Mouse (Mus musculus): ENCODE data around the gene Apeh. TPM values are rescaled to one million over a fixed set of nuclear protein-coding genes. Genes with fewer than 3 reads are reported as not detected.

The Apeh gene
- total RNA-seq, 2 experiments from 2014 or later = 123 to 219 TPM

DNA sequence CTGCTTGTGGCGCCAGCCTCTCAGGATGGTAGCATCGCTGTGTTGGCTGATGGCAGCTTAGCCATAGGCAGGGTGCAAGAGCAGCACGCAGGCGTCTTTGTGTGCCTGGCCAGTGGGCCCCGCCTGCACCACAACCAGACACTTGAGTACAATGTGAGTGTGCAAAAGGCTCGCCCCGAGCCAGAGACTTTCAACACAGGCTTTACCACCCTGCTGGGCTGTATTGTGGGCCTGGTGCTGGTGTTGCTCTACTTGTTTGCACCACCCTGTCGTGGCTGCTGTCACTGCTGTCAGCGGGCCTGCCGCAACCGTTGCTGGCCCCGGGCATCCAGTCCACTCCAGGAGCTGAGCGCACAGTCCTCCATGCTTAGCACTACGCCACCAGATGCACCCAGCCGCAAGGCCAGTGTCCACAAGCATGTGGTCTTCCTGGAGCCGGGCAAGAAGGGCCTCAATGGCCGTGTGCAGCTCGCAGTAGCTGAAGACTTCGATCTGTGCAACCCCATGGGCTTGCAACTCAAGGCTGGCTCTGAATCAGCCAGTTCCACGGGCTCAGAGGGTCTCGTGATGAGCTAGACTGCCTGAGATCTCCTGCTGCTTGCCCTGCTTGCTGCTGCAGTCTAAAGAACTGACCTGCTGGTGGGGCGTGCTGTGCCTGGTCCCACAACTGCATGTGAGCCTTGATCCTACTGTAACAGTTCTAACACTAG, 39.9 kb downstream of the Apeh start:
- ATAC-seq (replicated peaks; ENCODE audit: low FRiP score, poor library complexity, severe bottlenecking) = no peak

DNA sequence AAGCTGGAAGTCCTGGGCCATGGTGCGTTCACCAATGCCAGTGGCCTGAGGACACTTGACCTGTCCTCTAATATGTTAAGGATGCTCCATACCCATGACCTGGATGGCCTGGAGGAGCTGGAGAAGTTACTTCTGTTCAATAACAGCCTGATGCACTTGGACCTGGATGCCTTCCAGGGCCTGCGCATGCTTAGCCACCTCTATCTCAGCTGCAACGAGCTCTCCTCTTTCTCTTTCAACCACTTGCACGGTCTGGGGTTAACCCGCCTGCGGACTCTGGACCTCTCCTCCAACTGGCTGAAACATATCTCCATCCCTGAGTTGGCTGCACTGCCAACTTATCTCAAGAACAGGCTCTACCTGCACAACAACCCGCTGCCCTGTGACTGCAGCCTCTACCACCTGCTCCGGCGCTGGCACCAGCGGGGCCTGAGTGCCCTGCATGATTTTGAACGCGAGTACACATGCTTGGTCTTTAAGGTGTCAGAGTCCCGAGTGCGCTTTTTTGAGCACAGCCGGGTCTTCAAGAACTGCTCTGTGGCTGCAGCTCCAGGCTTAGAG, 40.7 kb downstream of the Apeh start:
- ATAC-seq (replicated peaks; ENCODE audit: low FRiP score, poor library complexity, severe bottlenecking) = no peak

DNA sequence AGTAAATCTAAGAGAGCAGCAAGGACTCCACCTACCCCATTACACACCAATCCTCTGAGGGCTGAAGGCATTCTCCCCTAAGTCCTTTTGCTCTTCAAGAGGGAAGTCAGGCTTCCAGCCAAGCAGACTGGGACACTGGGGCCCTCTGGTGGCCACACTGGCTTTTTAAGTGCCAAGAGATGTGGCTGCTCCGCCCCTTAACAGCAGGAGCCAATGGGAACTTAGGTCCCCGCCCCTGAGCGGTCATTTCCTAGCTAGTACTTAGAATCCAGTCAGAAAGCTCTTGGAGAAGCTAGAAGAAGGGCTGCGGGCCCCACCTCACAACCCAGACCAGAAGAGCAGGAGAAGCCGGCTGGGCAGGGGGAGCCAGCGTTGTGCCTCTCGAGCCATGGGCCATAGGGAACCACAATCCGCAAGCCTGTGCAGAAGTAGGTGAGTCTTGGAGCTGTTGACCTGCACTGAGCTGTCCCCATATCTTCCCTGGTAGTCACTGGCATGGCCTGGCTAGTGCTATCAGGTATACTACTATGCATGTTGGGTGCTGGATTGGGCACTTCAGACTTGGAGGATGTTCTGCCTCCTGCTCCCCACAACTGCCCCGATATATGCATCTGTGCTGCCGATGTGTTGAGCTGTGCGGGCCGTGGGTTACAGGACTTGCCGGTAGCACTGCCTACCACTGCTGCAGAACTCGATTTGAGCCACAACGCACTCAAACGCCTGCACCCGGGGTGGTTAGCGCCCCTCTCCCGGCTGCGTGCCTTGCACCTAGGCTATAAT, 41.3 kb downstream of the Apeh start, which contains the start of gene Amigo3:
Gene Amigo3, plus strand, starts transcription at position 275 of the 780 bp plus-strand sequence.
- peak; percentile 62 for ATAC-seq (replicated peaks; ENCODE audit: low FRiP score, poor library complexity, severe bottlenecking)

DNA sequence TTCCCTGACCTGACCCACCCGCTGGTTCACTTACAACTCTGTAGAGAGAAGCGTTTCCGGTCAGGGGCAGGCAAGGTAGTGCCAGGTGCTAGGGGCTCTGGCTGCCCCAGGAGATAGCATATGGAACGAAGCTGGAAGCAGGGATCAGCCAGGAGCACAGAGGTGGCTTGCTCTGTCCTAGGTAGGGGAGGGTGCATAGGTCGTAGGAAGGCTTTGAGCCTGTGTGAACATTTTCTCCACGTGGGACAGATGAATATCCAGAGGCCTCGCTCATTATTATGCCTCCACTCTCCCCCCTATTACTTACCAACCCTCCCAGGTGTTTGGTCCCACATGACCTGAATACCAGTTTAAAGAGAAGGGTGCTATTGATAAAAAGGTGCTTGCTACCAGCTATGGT, 42.0 kb downstream of the Apeh start:
- no peak for ATAC-seq (replicated peaks; ENCODE audit: low FRiP score, poor library complexity, severe bottlenecking)

DNA sequence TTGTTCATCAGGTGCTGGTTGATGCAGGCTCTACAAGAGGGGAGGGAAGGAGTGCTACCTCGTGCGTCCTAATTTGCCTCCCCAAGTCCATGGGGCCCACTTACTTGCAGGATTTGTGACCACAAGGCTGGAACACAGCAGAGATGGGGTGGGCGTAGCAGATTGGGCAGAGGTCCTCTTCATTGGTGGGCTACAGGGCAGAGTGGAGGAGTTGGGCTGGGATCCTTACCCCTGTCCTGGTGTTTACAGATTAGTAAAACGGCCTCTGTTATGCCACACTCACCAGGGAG, 42.5 kb downstream of the Apeh start:
- ATAC-seq (replicated peaks; ENCODE audit: low FRiP score, poor library complexity, severe bottlenecking) = no peak

DNA sequence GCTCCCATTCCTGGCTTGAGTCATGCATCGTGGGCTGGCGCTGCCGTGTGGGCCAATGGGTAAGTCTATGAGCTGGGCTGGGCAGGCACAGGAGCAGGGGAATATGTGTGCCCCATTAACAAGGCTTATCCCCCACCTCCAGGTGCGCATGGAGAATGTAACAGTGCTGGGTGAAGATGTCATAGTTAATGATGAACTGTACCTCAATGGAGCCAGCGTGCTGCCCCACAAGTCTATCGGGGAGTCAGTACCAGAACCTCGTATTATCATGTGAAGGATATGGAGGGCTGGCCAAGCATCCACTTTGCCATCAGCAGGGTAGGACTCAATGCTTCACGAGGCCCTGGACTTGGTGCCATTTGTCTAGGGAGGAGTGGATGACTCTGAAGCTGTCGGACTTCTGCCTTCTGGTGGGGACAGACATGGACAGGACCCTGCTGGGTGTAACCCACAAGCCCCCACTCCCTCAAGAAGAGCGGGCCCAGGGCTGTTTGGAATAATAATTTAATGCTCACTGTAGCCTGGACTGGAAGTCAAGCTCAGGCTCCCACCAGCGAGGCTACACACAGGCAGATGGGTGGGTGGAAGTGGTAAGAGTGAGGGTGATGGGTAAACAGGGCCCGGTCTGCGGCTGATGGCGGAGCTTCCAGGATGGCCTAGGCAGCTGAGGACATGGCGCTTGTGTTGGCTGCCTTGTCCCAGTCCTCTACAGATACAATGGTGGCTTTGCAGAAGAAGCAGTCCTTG, 43.0 kb downstream of the Apeh start:
- ATAC-seq (replicated peaks; ENCODE audit: low FRiP score, poor library complexity, severe bottlenecking) = no peak

DNA sequence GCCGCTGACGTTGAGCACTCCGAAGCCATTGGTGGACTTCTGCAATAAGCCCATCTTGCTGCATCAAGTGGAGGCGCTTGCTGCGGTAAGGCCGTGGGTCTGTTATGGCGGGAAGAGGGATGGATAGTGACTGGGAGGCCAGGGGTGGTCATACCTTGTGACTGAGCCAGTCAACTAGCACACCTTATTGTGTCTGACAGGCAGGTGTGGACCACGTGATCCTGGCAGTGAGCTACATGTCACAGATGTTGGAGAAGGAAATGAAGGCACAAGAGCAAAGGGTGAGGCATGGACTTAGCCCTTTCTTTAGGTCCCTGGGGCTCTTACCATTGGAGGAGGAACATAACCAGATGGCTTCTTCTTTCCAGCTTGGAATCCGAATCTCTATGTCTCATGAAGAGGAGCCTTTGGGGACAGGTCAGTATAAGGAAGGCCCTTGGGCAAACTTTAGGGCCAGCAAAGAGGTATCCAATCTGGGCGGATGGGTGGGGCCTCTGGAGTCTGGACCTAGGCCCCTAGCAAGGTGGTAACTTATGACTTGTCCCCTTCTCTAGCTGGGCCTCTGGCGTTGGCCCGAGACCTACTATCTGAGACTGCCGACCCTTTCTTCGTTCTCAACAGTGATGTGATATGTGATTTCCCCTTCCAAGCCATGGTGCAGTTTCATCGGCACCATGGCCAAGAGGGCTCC, 44.7 kb downstream of the Apeh start:
- ATAC-seq (replicated peaks; ENCODE audit: low FRiP score, poor library complexity, severe bottlenecking) = no peak; the same call in 1 of the 2 replicates

DNA sequence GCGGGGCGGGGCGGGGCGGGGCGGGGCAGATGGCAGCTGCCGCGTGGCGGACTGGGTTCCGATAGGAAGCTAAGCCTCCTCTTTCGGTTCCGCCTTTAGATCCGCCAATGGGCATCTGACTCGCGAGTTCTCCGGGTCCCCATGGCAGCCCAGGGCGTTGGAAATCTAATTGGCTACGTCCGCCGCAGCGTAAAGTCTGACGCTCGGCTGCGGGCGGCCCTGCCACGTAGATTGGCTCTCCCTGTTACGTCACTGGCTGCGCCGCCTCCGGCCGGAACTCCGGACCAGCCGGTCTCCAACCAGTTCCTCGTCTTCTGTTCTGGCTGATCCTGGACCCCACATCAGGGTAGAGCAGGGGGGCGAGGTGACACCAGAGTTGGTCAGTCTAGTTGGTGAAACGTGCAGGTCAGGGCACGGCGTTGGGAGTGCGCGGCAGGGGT, 45.4 kb downstream of the Apeh start, which contains the start of gene Gmppb:
Gene Gmppb, plus strand, starts transcription at position 227 of the 440 bp plus-strand sequence.
- ATAC-seq (replicated peaks; ENCODE audit: low FRiP score, poor library complexity, severe bottlenecking) = peak; percentile 73

DNA sequence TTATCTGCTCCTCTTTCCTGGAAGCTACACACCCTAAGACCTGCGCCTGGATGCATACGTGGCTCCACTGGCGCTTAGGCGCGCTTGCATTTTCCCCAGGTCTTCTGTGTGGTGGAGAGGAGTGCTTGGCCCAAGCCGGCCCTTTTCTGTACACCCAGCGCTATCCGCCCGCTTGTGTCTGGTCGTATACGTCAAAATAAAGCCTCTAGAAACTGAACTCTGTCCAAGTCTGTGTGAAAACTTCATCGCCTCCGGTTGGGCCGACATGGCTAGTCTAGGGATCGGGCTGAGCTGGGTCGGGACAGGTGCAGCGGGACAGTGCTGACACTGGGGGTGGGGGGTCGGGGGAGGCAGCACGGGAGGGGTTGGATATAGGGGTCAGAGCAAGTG, 45.8 kb downstream of the Apeh start:
- 0 out of 2 replicates have a peak, but pooled peaks have one; percentile 1 for ATAC-seq (replicated peaks; ENCODE audit: low FRiP score, poor library complexity, severe bottlenecking)

DNA sequence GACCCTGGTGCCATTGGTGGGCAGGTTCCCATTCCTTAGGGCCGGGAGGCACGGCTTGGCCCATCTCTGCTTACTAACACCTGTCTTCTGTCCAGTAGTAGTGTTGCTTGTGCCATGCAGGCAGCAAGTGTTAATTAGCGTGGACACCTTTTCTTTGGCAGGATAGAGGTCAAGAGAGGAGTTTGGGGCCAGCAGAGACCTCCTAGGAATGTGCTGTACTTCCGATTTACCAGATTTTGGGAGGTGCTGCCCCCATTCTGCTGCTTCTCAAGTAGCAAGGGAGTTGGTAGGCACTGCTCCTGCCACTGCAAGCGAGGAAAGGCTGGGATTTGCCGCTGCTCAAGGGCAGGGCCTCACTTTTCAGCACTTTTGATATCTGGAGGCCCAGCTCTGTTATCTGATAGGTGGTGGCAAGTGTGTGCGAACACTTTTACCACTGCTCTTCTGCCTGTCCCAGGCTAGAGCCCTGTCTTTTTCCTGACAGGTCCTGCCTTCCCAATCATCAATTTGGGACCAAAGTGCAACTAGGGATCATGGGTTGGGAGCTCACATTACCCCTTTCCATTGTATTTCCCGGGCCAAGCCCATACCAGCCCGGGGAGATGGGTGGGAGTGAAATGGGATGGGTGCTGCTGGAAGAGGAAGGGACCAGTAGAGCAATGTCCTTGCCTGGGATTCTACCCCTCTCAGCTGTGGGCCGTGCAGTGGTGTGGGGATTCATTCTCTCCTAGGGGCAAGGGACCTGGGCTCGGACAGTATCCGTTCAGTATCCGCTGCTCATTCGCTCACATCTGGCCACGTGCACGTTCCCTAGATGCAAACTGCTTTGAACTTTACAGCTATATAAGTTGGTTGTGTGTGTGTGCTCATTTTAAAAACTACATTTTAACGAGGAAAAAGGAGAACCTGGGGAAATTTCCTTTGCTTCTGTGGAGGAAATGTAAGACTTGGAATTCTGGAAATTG, 46.5 kb downstream of the Apeh start:
- 0 out of 2 replicates have a peak, but pooled peaks have one; percentile 6 for ATAC-seq (replicated peaks; ENCODE audit: low FRiP score, poor library complexity, severe bottlenecking)

DNA sequence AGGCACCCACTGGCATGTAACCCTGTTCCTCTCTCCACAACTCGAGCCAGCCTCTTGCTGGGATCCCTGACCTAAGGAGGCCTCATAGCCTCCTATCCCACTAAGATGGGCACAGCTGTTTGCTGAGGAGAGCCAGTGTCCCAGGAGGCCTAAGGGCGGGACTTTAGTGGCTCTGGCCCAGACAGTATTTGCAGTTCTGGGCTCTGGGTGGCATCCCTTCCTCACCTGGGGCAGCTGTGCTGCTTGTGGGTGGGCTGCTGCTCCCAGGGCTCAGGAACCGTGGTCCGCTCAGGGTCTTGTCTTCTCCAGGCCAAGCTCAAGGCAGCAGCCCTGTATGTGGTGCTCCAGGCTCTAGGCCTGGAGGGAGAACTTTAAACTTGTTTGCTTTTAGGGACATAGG, 47.8 kb downstream of the Apeh start:
- ATAC-seq (replicated peaks; ENCODE audit: low FRiP score, poor library complexity, severe bottlenecking) = no peak

DNA sequence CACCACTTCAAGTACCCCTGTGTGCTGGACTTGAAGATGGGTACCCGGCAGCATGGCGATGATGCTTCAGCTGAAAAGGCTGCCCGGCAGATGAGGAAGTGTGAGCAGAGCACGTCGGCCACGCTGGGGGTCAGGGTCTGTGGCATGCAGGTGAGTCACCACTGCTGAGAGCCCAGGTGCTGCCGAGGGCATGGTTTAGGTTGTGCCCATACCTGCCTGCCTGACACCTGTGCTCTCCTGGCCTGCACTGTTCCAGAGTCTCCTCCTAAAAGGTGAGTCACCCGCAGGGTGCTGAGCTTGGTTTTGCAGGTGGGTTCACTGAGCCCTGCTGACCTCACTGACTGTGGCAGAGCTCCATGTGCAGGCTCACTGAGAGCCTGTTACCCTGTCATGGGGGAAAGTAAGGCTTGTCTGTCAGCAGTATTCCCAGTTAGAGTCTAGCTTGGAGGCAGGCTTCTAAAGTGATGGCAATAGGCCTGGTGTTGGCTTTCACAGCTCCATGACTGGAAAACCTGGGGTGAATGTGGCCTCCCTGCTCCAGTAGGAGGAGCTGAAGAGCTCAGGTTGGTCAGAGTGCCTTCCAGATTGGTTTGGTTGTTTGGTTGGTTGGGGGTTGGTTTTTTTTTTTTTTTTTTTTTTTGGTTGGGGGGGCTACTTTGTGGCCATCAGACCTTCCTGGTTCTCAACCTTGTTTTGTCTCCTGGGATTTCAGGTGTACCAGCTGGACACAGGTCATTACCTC, 49.5 kb downstream of the Apeh start:
- ATAC-seq (replicated peaks; ENCODE audit: low FRiP score, poor library complexity, severe bottlenecking) = no peak

Other genes with a start within 250 kb of the Apeh start
- gene Rbm6, start 221.4 kb downstream of the Apeh start, total RNA-seq (2015; ENCODE audit: low replicate concordance) = 29.5 and 31.3 TPM in 2 replicates
- 60.6 and 79.6 TPM in 2 replicates for gene Rbm6, start 221.4 kb downstream of the Apeh start, total RNA-seq (2017; ENCODE audit: low replicate concordance)
- 2.5 and 4.4 TPM in 2 replicates for gene Mon1a, start 206.5 kb downstream of the Apeh start, total RNA-seq (2015; ENCODE audit: low replicate concordance)
- gene Mon1a, start 206.5 kb downstream of the Apeh start, total RNA-seq (2017; ENCODE audit: low replicate concordance) = 2.0 and 2.7 TPM in 2 replicates
- gene Mst1r, start 187.7 kb downstream of the Apeh start, total RNA-seq (2015; ENCODE audit: low replicate concordance) = not detected in 2 replicates
- 0.43 TPM in 1 of 2 replicates, not detected in the other for gene Mst1r, start 187.7 kb downstream of the Apeh start, total RNA-seq (2017; ENCODE audit: low replicate concordance)
- gene Actl11, start 166.1 kb downstream of the Apeh start, total RNA-seq (2015; ENCODE audit: low replicate concordance) = not detected in 2 replicates
- not detected in 2 replicates for gene Actl11, start 166.1 kb downstream of the Apeh start, total RNA-seq (2017; ENCODE audit: low replicate concordance)
- not detected in 2 replicates for gene Camkv, start 158.9 kb downstream of the Apeh start, total RNA-seq (2015; ENCODE audit: low replicate concordance)
- not detected in 2 replicates for gene Camkv, start 158.9 kb downstream of the Apeh start, total RNA-seq (2017; ENCODE audit: low replicate concordance)
- 2.5 and 4.4 TPM in 2 replicates for gene Traip, start 144.5 kb downstream of the Apeh start, total RNA-seq (2015; ENCODE audit: low replicate concordance)
- 12.5 and 15.2 TPM in 2 replicates for gene Traip, start 144.5 kb downstream of the Apeh start, total RNA-seq (2017; ENCODE audit: low replicate concordance)
- gene Uba7, start 119.1 kb downstream of the Apeh start, total RNA-seq (2015; ENCODE audit: low replicate concordance) = 392 and 403 TPM in 2 replicates
- gene Uba7, start 119.1 kb downstream of the Apeh start, total RNA-seq (2017; ENCODE audit: low replicate concordance) = 364 and 493 TPM in 2 replicates
- 0.96 and 4.4 TPM in 2 replicates for gene Gm20661, start 111.5 kb downstream of the Apeh start, total RNA-seq (2015; ENCODE audit: low replicate concordance)
- 5.3 and 12.9 TPM in 2 replicates for gene Gm20661, start 111.5 kb downstream of the Apeh start, total RNA-seq (2017; ENCODE audit: low replicate concordance)
- gene Inka1, start 108.7 kb downstream of the Apeh start, total RNA-seq (2015; ENCODE audit: low replicate concordance) = 11.1 and 32.3 TPM in 2 replicates
- gene Inka1, start 108.7 kb downstream of the Apeh start, total RNA-seq (2017; ENCODE audit: low replicate concordance) = 16.3 and 18.1 TPM in 2 replicates
- 4.4 and 11.3 TPM in 2 replicates for gene Cdhr4, start 102.1 kb downstream of the Apeh start, total RNA-seq (2015; ENCODE audit: low replicate concordance)
- gene Cdhr4, start 102.1 kb downstream of the Apeh start, total RNA-seq (2017; ENCODE audit: low replicate concordance) = 2.5 and 17.0 TPM in 2 replicates
- gene Gm20662, start 98.3 kb downstream of the Apeh start, total RNA-seq (2015; ENCODE audit: low replicate concordance) = not detected in 2 replicates
- 2.5 and 16.9 TPM in 2 replicates for gene Gm20662, start 98.3 kb downstream of the Apeh start, total RNA-seq (2017; ENCODE audit: low replicate concordance)
- gene Ip6k1, start 92.1 kb downstream of the Apeh start, total RNA-seq (2015; ENCODE audit: low replicate concordance) = 146 and 206 TPM in 2 replicates
- 245 and 289 TPM in 2 replicates for gene Ip6k1, start 92.1 kb downstream of the Apeh start, total RNA-seq (2017; ENCODE audit: low replicate concordance)
- gene Gmppb, start 45.4 kb downstream of the Apeh start, total RNA-seq (2015; ENCODE audit: low replicate concordance) = 4.8 and 5.6 TPM in 2 replicates
- 4.1 and 7.8 TPM in 2 replicates for gene Gmppb, start 45.4 kb downstream of the Apeh start, total RNA-seq (2017; ENCODE audit: low replicate concordance)
- 0.77 TPM in 1 of 2 replicates, not detected in the other for gene Amigo3, start 41.4 kb downstream of the Apeh start, total RNA-seq (2015; ENCODE audit: low replicate concordance)
- gene Amigo3, start 41.4 kb downstream of the Apeh start, total RNA-seq (2017; ENCODE audit: low replicate concordance) = 2.3 and 2.8 TPM in 2 replicates
- 33.0 and 48.8 TPM in 2 replicates for gene Mst1, start 14.2 kb downstream of the Apeh start, total RNA-seq (2015; ENCODE audit: low replicate concordance)
- gene Mst1, start 14.2 kb downstream of the Apeh start, total RNA-seq (2017; ENCODE audit: low replicate concordance) = 6.6 and 13.4 TPM in 2 replicates
- gene Rnf123, start 11.3 kb downstream of the Apeh start, total RNA-seq (2015; ENCODE audit: low replicate concordance) = 734 and 842 TPM in 2 replicates
- 498 and 626 TPM in 2 replicates for gene Rnf123, start 11.3 kb downstream of the Apeh start, total RNA-seq (2017; ENCODE audit: low replicate concordance)
- 0.38 and 1.0 TPM in 2 replicates for gene Bsn, start 95.8 kb upstream of the Apeh start, total RNA-seq (2015; ENCODE audit: low replicate concordance)
- gene Bsn, start 95.8 kb upstream of the Apeh start, total RNA-seq (2017; ENCODE audit: low replicate concordance) = 1.3 and 2.0 TPM in 2 replicates
- 1.7 and 6.7 TPM in 2 replicates for gene Dag1, start 169.4 kb upstream of the Apeh start, total RNA-seq (2015; ENCODE audit: low replicate concordance)
- 1.7 TPM in 2 replicates for gene Dag1, start 169.4 kb upstream of the Apeh start, total RNA-seq (2017; ENCODE audit: low replicate concordance)
- gene Nicn1, start 195.8 kb upstream of the Apeh start, total RNA-seq (2015; ENCODE audit: low replicate concordance) = 0.58 TPM in 1 of 2 replicates, not detected in the other
- gene Nicn1, start 195.8 kb upstream of the Apeh start, total RNA-seq (2017; ENCODE audit: low replicate concordance) = 1.0 TPM in 1 of 2 replicates, not detected in the other
- not detected in 2 replicates for gene Amt, start 202.2 kb upstream of the Apeh start, total RNA-seq (2015; ENCODE audit: low replicate concordance)
- gene Amt, start 202.2 kb upstream of the Apeh start, total RNA-seq (2017; ENCODE audit: low replicate concordance) = 0.51 TPM in 1 of 2 replicates, not detected in the other
- 149 and 157 TPM in 2 replicates for gene Rhoa, start 211.5 kb upstream of the Apeh start, total RNA-seq (2015; ENCODE audit: low replicate concordance)
- 238 and 268 TPM in 2 replicates for gene Rhoa, start 211.5 kb upstream of the Apeh start, total RNA-seq (2017; ENCODE audit: low replicate concordance)
- 6.1 and 9.2 TPM in 2 replicates for gene Tcta, start 211.6 kb upstream of the Apeh start, total RNA-seq (2015; ENCODE audit: low replicate concordance)
- 4.1 and 4.5 TPM in 2 replicates for gene Tcta, start 211.6 kb upstream of the Apeh start, total RNA-seq (2017; ENCODE audit: low replicate concordance)
- gene Gpx1, start 244.3 kb upstream of the Apeh start, total RNA-seq (2015; ENCODE audit: low replicate concordance) = 5,168 and 5,395 TPM in 2 replicates
- gene Gpx1, start 244.3 kb upstream of the Apeh start, total RNA-seq (2017; ENCODE audit: low replicate concordance) = 4,534 and 5,176 TPM in 2 replicates

All from erythroblast, adult 5-6 weeks (primary cell).